Mouse (Mus musculus) cerebellum, adult 9-10 months (tissue): ENCODE results near the gene Zbtb3.

Experiments used
- DNase-seq: peaks from one replicate; pipeline ENCODE4 v3.0.0; 2022

The Zbtb3 gene

DNA sequence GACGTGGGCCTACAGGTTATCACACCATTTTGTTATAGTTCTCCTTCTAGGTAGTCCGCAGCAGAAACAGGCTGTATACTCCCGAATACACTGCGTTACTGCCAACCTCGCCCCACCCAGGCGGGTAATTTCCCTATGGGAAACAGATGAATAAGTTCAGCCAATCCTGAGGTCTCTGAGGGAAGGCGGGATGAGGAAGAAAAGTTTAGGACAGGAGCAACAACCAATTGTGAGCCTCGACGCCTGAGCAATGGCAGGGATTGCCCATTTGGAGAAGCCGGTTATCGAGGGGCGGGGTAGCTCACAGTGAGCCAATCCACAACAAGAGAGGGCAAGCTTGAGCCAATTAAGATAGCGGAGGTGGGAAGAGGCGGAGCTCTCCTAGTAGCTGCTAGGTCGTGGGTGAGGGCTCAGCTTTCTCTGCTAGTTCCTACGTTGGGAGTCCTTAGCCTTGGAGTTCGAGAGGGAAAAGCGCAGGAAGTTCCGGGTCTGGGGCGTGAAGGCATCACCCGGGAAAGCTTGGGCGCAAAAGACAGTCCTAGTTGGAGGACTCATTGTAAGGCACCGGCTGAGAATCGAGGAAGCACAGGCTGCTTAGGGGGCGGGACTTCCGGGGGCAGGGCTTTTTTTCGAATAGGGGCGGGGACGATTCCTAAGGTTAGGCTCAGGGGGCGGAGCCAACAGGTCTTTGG, at the start of gene Zbtb3:
TSS of gene Zbtb3 (plus strand) at position 426 of the 692 bp plus-strand sequence.
- peak; percentile 98 for DNase-seq

DNA sequence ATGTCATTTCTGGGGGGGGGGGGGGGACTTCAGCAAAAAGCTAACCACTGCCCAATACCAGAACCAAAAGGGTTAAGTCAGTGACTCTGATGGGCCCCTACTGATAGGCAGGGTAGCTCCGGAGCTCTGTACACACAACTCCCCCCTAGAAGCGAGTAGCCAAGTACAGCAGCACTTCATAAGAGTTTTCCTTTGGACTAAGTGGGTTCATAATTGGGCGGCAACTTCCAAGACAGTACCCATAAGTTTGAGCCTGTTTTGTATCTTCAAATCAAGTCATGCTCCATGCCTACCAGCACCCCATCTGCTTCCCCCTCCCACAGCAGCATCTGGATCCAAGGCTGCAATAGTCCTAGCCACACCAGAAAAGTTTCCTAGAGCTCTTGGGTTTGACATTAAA, 46.7 kb upstream of the Zbtb3 start:
- DNase-seq: no peak

DNA sequence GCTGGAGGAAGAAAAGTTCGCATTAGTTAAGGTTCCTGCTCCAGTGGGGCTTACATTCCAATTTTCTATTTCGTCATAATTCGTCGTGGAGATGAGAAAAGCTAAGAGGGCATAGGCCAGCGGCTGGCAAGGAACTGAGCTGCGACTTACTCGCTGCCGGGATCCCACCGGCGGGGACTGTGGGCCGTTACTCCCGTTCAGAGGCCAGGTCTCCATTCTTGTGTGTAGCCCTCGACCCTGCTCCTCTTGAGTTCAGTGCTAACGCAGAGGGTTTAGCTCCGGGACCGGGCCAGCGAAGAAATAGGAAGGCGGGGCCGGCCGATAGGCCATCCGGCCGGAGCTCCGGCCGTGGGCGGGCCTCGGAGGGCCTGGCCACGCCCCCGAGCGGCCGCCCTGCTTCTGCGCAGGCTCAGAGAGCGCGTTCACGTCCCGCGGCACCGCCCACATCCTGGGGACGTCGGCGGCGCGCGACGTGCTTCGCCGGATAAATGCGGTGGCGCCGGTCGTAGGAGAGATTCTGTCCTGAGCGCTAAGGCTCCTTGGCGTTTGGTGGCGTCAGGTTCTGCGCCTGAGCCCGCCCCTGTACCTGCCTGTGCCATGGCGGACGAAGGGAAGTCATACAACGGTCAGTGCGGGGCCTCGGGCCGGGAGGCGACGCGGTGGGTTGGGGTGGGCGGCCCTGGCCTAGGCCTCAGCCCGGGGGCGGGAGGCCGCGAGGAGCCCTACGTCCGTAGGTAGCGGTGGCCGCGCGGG, 45.5 kb upstream of the Zbtb3 start, which contains the start of gene Nxf1:
TSS of gene Nxf1 (plus strand) at position 439 of the 753 bp plus-strand sequence.
- DNase-seq: peak; percentile 85

DNA sequence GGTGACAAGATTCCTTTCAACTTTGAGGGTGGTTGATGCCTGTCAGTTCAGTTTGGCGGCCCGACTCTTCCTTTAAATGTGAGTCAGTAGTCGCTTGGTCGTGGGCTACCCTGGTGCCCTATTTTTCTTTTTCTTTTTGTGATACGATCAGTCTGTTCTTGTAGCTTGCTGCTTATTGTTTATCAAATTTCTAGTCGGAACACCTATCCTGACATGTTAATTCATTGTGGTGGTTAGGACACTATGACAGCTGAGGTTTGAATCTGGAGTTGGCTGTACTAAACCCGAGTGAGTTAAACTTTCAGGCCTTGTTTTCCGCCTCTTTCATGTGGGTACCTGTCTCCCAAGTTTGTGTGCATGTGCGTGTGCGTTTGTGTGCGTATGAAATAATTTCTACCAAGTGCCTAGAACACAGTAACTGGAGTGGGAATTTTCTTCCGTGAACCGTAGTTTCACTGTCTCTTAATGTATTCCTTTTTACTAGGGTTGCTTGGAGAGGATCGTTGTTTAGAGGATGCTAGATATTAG, 44.8 kb upstream of the Zbtb3 start:
- DNase-seq: no peak

DNA sequence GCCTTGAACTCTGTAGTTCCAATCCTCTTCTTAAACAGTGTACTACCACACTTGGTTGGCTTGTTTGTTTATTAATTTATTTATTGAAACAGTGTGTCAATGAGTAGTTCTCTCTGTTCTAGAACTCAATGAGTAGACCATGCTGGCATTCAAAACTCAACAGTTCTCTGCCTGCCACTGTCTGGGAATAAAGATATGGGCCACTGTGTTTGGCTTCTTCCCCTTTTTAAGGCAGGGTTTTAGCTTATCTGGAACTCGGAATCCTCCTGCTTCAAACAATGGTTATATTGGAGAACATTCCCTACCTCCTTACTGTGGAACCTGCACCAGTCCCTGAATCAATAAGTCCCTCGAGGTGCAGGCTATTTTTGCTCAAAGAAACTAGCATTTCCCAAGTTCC, 43.5 kb upstream of the Zbtb3 start:
- DNase-seq: no peak

DNA sequence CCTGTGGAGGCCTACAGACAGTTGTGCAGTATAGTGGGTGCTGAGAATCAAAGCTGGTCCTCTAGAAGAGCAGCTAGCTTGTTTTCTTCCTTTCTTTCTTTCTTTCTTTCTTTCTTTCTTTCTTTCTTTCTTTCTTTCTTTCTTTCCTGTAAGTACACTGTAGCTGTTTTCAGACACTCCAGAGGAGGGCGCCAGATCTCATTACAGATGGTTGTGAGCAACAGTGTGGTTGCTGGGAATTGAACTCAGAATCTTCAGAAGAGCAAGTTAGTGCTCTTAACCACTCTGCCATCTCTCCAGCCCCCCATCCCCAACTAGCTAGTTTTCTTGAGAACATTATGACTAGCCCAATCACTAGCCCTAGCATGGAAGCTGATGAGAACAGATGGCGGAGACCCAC, 41.6 kb upstream of the Zbtb3 start:
- DNase-seq: no peak

DNA sequence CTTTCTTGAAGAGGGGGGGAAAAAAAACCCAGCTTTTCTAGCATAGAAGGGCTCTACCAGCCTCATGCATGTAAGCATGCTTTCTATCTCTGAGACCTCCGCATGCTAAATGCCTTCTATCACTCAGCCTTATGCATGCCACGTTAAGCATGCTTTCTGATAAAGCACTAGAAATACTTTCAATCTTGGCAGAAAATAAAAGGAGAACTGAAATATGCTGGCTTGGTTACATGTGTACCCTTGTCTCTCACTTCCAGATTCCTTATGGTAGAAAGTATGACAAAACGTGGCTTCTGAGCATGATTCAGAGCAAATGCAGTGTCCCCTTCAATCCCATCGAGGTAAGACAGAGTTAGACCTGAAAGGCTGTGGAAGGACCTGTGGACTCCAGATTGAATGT, 39.1 kb upstream of the Zbtb3 start:
- no peak for DNase-seq

DNA sequence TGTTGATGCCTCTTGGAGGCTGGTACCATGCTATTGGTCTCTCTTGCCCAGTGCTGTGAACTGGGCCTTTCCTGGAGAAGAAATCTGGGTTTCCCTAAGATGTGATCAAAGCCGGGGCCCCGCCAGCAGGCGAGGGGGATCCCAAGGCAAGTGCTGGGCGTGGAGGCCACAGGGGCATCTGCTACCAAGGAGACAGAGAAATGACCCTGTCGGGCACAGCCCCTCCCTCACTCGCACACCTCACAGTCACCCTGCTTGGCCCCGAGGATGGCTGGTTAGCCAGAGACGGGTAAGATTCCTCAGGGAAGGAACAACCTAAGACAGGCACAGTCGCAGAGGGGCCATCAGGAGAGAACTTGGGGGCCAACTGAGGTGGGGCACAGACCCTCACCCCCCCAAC, 36.8 kb upstream of the Zbtb3 start:
- DNase-seq: no peak

DNA sequence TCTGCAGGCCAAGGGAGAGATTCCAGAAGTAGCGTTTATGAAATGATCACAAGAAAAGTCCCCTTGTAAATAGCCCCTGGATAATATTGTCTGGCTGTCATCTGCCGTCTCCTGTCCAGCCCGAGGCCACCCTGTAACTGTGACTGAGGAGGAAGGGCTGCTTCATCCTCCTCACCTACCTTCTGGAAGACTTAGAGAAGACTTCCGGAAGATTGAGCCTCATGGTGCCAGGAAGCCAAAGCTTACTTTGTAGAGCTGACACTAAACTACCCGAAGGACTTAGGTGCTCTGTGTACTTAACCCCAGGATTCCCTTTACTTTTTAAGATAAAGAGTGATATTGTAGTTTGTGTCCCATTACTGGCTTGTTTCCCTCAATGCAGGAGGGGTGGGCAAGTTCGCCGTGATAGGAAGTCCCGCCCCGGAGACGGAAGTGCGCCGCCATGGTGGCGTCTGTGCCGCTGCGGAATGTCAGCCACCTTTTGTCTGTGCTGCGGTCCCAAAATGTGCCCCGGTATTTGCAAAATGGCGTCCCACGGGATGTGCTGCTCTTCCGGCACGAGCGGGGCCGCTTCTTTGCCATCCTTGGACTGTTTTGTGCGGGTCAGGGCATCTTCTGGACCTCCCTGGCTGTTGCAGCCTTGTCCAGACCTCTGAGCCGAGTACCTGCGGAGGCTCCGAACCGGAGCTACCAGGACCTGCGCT, 31.6 kb upstream of the Zbtb3 start, which contains the start of gene Tmem223:
TSS of gene Tmem223 (plus strand) at position 430 of the 704 bp plus-strand sequence.
- DNase-seq: peak; percentile 79

DNA sequence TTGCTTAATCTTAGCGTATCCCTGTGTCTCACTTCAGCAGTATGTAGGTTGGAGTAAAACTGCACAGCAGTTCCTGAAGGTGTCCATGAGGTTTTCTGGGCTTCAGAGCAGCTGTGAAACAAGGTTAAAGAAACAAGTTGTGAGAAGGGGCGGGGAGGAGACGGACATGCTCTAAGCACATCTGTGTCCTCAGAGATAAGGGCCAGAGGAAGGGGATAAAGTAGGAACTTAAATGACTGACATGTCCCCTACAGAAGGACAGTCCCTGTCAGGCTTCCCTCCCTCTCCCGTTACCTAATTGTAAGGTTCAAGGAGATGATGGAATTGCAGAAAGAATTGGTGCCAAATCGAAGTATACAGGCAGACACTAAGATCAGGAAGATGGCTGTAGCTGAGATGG, 29.4 kb upstream of the Zbtb3 start:
- DNase-seq: no peak

DNA sequence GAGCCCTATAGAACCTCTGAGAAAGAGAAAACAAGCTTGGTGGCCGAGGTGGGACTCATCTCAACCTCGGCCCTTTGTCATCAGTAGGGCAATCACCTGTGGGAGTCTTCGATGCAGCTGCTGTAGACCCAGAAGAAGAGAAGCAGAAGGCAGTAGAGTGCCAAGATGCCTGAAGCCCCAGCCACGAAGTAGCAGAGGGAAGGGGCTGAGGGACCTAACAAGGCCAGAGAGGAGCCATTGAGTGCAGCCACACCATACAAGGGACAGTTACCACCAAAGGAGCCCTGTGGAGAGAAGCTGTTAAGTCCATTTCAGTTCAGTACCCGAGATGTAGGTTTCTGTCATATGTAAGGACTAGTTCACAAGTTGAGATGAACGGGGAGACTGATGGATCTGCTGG, 28.9 kb upstream of the Zbtb3 start:
- DNase-seq: no peak

DNA sequence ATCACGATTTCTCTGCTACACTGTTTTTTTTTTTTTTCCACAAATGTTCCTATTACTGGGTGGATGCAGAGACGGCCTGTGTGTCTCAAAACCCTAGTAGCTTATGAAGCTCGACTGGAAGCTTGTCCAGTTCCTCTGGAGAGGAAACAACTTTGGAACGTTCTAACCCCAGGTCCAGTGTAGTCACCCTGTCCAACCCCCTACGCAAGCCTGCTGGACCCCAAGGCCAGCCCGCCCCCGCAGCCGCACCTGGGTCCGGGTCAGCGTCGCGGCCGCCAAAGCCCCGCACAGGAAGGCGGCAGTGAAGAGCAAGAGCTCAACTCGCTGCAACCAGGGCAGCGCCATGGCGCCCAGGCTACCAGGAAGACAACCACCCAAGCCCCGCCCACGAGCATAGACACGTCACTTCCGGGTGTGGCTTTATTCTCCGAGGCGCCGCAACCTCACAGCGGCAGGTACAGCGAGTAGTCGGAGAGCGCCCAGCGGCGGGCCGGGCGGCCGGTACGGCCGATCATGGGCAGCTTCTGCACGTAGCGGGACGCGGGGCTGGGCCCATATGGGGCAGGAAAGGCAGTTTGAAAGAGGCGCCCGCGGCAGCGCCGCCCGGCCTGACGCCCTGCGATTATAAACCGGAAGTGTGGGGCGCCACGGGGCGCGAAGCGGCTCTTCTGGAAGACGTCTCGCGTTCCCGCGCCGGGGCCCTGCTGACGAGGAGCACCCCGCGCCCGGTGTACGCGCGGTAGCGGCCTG, 28.1 kb upstream of the Zbtb3 start, which contains the start of gene Tmem179b:
TSS of gene Tmem179b (minus strand) at position 382 of the 750 bp plus-strand sequence.
- DNase-seq: peak; percentile 96

DNA sequence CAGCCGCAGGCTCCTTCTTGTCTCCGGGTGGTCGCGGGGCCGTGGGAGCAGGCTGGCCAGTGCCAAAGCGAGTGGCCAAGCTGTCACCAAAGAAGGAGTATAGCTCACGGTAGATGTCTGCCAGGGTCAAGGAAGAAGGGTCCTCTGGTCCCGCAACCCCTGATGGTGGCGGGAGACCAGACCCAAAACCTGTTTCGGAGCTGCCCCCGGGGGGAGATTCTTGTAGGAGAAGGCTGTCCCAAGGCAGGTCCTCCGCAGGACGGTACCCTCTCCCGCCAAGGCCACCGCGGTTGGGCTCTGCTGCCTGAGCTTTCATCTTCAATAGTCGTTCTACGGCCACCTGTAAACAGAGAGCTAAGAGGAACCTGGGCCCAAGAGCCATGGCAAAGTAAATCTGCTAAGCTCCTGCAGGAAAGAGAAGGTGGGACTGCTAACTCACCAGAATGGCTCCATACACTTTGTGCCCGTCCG, 27.4 kb upstream of the Zbtb3 start:
- peak; percentile 58 for DNase-seq

DNA sequence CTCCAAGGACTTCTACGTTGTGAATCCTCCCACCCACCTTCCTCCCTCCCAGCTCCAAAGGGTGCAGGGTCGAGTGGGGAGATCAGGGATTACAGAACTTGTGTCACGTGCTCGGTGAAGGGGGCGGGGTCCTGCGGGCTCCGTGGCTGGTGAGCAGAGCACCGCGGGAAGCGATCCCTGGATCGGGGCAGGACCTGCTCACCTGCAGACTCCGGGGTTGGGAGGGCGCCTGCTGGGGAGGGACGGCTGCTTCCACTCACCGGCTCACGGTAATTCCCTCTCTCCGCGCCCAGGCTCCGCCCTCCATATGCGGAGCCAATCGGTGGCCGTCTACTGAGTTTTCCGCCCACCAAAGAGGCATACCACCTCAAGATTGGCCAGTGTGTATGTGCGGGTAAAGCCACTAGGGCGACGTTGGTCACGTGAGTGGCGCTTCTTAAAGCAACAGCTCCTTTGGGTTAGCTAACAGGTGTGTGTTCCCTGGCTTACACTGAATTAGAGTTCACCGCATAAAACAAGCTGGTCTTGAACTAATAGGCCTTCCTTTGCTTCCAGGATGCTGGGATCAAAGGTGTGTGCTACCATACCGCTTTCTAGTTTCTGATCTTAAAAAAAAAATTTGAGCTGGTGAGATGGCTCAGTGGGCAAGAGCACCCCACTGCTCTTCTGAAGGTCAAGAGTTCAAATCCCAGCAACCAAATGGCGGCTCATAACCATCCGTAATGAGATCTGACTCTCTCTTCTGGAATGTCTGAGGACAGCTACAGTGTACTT, 16.2 kb upstream of the Zbtb3 start, which contains the start of gene Taf6l:
TSS of gene Taf6l (minus strand) at position 410 of the 774 bp plus-strand sequence.
- peak; percentile 96 for DNase-seq

DNA sequence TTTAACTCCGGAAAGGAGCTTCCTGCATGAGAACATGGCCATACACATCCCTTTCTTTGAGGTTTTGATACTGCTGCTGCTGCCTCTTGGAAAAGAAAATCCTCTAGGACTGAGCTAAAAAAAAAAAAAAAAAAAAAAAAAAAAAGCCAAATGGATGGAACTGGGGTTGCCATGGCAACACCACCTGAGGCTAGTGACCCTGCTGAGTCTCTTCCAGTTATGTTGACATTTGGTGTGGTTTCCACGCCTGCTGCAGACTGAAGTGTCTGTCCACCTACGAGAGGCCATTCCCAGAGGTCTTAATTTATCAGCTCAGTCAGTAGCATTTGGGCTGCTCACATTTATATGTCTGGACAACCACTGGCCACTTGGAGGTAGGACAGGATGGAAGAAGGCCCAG, 13.8 kb upstream of the Zbtb3 start:
- DNase-seq: no peak

DNA sequence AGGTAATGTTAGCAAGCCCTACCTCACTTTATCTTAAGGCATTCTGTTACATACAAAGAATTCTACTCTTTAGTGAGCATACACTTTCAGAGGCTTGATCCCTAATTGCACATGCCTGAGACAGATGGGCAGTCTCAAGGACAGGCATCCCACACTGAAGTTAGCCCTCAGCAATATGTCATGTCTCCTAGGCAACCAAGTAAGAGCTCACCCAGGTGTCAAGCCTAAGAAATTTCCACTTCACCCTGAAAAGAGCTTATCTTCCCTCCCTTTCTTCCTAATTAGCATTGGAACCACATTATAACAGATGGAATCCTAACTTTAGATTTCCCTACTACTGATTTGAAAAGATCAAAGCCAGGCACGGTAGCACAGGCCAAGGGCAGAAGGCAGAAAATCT, 13.2 kb upstream of the Zbtb3 start:
- DNase-seq: no peak

DNA sequence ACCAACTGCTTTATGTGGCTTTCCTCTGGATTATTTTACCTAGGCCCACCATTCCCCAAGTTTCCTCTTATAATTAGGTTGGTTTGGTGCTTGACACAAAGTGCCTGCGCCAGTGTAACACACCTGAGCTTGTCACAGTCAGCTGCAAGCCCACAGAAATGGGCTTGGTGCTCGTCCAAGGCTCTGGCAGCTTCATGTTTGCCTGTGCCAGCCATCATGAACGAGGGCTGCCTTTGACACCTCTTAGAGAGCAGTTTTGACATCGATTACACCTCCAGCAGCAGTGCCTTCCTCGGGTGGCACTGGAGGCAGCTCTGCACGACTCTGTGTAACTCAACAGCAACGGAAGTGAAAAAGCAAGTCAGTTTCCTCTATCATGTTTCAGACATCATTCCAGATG, 12.2 kb upstream of the Zbtb3 start:
- DNase-seq: no peak

DNA sequence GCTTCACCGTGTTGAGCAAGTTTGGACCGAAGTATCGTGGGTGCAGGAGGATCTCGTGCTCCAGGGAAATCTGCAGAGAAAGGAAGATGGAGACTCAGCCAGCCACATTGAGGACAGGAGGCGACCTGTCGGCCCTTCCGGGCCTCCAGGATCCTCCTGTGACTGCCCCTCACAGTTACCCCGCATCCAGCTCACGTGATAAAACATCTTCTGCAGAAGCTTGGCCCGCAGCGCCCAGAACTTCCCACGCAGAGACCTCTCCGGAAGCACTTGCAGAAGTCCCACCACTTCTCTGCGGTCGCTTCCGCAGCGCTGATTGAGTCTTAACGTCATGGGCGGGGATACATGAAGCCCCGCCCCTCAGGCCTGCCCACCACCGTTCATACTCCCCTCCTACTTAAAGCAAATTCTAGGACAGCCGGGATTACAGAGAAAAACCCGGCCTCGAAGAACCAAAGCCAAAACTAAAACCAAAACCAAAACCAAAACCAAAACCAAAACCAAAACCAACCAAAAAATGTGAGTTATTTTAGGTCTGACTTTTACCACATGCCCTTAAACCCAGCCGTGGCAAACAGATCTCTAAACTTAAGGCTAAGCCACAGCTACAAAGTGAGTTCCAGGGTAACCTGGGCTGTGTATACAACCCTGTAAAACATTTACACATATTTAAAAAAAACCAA, 4.0 kb upstream of the Zbtb3 start, which contains the start of gene Polr2g:
TSS of gene Polr2g (minus strand) at position 314 of the 683 bp plus-strand sequence.
- peak; percentile 91 for DNase-seq

DNA sequence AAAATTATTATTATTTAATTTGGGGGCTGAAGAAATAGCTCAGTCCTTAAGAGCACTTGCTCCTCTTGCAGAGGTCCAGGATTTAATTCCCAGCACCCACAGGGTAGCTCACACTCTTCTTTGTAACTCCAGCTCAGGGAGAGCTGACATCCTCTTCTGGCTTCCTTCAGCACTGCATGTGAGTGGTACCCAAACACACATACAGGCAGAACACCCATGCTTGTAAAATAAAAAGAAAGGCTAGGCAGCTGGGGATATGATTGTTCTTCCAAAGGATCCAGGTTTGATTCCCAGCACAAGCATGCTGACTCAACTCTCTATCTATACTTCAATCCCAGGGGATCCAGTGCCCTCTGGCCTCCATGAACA, 3.4 kb upstream of the Zbtb3 start:
- no peak for DNase-seq

DNA sequence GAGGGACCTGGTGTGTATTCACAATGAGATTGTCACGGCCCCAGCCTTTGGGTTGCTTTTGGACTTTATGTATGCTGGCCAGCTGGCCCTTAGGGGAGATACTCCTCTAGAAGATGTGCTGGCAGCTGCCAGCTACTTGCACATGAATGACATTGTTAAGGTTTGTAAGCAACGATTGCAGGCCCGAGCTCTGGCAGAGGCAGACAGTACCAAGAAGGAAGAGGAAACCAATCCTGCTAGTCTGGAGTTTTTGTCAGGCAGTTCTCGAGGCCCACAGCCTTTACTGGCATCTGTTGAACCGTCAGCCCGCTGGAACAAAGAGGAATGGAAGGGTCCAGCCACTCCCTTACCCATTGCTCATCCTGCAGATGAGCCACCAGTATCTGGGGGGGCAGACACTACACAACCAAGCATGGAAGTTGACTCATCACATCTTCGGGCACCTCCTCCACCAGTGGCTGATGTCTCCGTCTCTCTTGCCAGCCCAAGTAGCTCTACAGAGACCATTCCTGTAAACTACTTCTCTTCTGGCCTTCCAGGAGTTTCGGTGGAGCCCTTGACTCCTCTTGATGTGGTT, 937 bp downstream of the Zbtb3 start:
- peak; percentile 63 for DNase-seq
